Mouse (Mus musculus) right cerebral cortex, postnatal 36 days (tissue): Measurements from ENCODE around the gene Sprr2f.

Source experiments
- DNase-seq, 2 experiments: peaks; one replicate each; pipeline ENCODE4 v3.0.0; 2022; ENCODE audit warnings: low spot score in 2 of 2, mixed read lengths in 1 of 2

Gene Sprr2f

DNA sequence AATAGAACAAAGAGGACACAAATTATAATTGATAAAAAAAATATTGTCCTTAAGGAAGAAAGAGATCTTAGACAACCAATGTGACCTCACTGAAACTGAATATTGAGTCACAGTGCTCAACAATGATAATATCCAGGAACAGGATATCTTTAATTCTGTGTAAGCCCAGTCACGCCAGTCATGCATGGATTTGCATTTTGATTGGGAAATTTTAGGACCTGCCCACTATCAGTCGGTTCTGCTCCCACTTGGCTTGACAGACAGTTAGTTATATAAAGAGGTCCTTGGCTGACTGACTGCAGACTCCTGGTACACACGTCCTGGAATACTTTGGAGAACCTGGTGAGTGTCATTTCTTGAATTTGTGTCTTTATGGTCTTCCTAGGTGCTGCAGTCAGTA is at the start of gene Sprr2f:
Gene Sprr2f, plus strand, starts transcription at position 301 of the 400 bp plus-strand sequence.
- no peak for DNase-seq

DNA sequence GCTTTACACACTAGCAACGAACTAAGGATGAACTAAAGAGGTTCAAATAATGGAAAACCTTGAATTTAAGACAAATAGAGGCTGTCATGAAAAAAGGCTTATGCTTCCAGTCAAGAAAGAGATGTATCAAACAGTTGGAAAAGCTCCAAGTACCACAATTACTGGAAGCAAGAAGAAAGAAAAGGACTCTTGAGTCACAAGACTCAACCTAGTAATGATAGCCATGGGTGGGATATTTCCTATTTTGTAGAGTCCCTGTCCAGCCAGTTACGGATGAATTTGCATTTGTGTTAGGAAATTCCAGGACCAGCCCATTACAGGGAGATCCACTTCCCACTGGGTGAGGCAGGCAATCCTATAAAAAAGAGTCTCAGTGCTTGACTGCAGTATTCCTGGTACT is 48.7 kb upstream of the Sprr2f start, which contains the start of gene Sprr2b:
Gene Sprr2b, plus strand, starts transcription at position 301 of the 400 bp plus-strand sequence.
- no peak for DNase-seq

DNA sequence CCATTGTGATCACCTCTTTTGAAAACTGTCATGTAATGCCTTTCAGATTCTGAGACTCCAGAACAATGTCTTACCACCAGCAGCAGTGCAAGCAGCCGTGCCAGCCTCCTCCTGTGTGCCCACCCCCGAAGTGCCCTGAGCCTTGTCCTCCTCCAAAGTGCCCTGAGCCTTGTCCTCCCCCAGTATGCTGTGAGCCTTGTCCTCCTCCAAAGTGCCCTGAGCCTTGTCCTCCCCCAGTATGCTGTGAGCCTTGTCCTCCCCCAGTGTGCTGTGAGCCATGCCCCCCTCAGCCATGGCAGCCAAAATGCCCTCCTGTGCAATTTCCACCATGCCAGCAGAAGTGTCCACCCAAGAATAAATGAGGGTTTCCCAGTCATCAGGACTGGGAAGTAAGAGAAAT is 47.6 kb upstream of the Sprr2f start:
- DNase-seq, result no peak

DNA sequence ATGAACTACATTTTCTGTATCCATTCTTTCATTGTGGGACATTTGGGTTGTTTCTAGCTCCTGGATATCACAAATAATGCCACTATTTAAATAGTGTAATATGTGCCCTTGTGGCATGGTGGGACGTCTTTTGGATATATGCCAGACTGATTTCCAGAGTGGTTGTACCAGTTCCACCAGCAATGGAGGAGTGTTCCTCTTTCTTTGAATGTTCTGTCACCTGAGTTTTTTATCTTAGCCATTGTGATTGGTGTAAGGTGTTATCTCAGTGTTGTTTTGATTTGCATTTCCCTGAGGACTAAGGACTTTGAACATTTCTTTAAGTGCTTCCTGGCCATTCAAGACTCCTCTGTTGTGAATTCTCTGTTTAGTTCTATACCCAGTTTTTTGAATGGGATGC is 28.7 kb upstream of the Sprr2f start:
- DNase-seq, result no peak

DNA sequence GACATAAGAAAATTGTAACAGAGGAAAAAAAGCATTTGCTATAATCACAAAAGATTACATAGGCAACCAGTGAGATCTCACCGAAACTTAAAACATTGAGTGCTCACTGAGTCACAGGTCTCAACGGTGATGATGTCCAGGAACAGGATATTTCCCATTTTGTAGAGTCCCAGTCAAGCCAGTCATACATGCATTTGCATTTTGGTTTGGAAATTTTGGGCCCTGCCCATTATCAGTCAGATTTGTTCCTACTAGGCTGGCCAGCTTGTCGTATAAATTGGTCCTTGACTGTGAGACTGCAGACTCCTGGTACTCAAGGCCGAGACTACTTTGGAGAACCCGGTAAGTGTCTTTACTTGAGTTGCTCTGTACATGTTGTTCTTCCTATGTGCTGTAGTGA is 26.1 kb upstream of the Sprr2f start, which contains the start of gene Sprr2d:
Gene Sprr2d, plus strand, starts transcription at position 301 of the 400 bp plus-strand sequence.
- DNase-seq, result no peak

DNA sequence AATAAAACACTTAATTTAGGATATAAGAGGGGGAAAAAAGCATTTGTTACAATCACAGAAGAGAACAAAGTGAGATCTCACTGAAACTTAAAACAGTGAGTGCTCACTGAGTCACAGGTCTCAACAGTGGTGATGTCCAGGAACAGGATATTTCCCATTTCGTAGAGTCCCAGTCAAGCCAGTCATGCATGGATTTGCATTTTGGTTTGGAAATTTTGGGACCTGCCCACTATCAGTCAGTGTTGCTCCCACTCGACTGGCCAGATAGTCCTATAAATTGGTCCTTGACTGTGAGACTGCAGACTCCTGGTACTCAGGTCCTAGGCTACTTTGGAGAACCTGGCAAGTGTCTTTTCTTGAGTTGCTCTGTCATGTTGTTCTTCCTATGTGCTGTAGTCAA is 13.1 kb upstream of the Sprr2f start, which contains the start of gene Sprr2e:
Gene Sprr2e, plus strand, starts transcription at position 301 of the 400 bp plus-strand sequence.
- DNase-seq, result no peak

DNA sequence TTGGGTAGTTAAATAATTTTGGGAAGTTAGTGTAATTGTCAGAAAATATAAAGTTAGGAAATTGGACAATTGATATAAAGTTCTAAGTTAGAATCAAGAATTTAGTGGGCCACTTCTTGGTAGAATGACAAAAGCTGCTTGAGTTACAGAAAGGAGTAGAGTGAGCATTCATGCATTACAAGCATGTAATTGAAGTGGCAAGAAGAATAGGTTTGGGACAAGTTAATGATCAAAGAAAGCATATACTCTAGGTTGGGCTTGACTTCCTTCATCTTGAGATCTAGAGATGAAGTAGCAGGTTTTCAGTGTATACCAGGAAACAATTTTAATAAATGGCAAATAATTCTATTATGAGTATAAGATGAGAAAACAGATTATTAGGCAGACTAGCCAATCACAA is 3.4 kb upstream of the Sprr2f start:
- no peak for DNase-seq

DNA sequence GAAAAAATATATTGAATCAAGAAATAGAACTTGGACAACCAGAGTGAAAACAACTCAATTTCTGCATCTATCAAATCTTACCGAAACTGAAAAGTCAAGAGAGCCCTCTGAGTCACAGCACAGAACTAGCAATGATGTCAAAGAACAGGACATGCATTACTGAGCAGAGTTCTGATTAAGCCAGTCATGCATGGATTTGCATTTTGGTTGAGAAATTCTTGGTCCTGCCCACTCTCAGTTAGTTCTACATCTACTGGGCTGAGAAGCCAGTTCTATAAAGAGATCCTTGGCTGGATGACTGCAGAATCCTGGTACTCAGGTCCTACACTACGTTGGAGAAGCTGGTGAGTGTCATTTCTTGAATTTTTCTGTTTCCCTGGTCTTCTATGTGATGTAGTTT is 8.6 kb downstream of the Sprr2f start:
- DNase-seq, result no peak

DNA sequence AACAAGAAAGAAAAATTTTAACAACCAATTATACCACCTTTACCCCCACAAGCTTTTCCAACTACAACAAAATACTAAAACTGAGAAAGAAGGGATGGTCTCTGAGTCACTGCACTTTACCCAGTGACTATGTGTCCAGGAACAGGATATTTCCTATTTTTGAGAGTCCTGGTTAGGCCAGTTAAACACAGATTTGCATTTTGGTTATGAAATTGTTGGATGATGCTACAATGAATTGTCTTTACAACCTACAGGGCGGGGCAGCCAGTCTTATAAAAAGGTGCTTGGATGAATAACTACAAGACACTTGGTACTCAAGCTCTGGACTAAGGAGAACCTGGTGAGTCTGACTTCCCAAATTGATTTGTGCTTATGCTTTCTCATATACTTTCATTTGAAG is 20.4 kb downstream of the Sprr2f start, which contains the start of gene Sprr2h:
Gene Sprr2h, plus strand, starts transcription at position 301 of the 400 bp plus-strand sequence.
- no peak for DNase-seq

DNA sequence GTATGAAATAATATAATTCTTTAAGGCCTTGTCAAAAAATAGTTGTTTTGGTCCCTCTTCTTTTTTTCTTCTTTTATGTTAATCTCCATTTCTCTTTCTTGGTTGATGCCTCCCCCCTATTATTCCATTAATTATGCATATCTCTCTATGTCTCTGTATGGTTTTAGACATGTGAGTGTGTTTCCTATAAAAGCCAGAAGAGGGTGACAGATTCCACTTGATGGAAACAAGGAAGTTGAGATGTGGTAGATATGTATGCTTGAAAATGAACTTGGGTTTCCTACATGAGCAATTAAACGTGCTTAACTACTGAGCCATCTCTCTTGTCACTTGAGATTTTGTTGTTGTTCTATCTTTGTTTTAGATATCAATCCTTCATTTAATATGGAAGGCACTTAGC is 29.3 kb downstream of the Sprr2f start:
- no peak for DNase-seq

DNA sequence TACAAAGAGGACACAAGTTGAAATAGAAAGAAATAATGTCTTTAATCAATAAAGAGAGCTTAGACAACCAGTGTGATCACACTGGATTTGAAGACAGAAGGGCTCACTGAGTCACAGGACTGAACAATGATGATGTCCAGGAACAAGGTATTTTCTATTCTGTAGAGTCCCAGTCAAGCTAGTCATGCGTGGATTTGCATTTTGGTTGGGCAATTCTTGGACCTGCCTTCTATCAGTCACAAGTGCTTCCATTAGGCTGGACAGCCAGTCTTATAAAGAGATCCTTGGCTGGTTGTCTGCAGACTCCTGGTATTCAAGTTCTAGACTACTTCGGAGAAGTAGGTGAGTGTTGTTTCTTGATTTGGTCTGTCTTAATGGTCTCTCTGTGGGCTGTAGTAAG is 42.7 kb downstream of the Sprr2f start, which contains the start of gene Sprr2i:
Gene Sprr2i, plus strand, starts transcription at position 301 of the 400 bp plus-strand sequence.
- no peak for DNase-seq
